Mouse (Mus musculus) CH12.LX (cell line): ENCODE measurements at regions not wholly inside any gene's neighbourhood (a gene's known extent, or its start where the extent isn't known, plus 50 kb on each side); places are given as distances from the start of the nearest gene placed in this dataset.

ENCODE experiments used
- DNase-seq: peaks from one replicate; pipeline ENCODE4 v3.0.0-alpha.2; 2013; ENCODE audit errors: extremely low read depth
- H3K27ac ChIP-seq: 2 replicates; pipeline ENCODE4 v1.5.1; 2012; ENCODE audit warnings: low read depth, mild to moderate bottlenecking, control low read depth, moderate library complexity; ENCODE audit not compliant: insufficient read depth
- H3K27me3 ChIP-seq: replicated peaks from 2 replicates; pipeline ENCODE3; 2012; ENCODE audit warnings: inconsistent platforms
- H3K36me3 ChIP-seq, 2 experiments: replicated peaks in 1 of 2; 2 replicates each; pipeline versions ENCODE3 to v1.6.1; 2012; ENCODE audit warnings: inconsistent platforms in 1 of 2, low read length in 1 of 2, mild to moderate bottlenecking in 1 of 2, mixed read lengths in 1 of 2, moderate library complexity in 1 of 2; ENCODE audit not compliant: control insufficient read depth in 1 of 2, insufficient read depth in 1 of 2
- H3K4me1 ChIP-seq, 2 experiments: 2 replicates each; pipeline ENCODE4 v1.6.1; 2012; ENCODE audit warnings: inconsistent platforms in 1 of 2, moderate library complexity in 1 of 2; ENCODE audit not compliant: insufficient read depth in 2 of 2, control insufficient read depth in 1 of 2
- H3K4me2 ChIP-seq: 2 replicates; pipeline ENCODE4 v1.6.1; 2012; ENCODE audit warnings: low read depth, mild to moderate bottlenecking, control low read depth; ENCODE audit not compliant: poor library complexity, insufficient read depth, severe bottlenecking
- H3K4me3 ChIP-seq, 3 experiments: fragments of 150-350 bp in 1 of 3; sonication (generic) in 1 of 3; replicated peaks in 1 of 3; 2 replicates each; pipeline versions ENCODE3 to v1.5.1; 2011 to 2012; ENCODE audit warnings: low read depth in 2 of 3, low read length in 2 of 3, mild to moderate bottlenecking in 2 of 3, moderate library complexity in 2 of 3, control low read depth in 1 of 3, improper control_type of control experiment in 1 of 3, inconsistent platforms in 1 of 3, mixed read lengths in 1 of 3; ENCODE audit not compliant: poor library complexity in 1 of 3
- H3K79me2 ChIP-seq: replicated peaks from 2 replicates; pipeline ENCODE4 v1.6.1; 2012; ENCODE audit warnings: mild to moderate bottlenecking, moderate library complexity; ENCODE audit not compliant: control insufficient read depth, poor library complexity, insufficient read depth, severe bottlenecking; ENCODE audit errors: extremely low read depth
- H3K9ac ChIP-seq: 2 replicates; pipeline ENCODE4 v1.6.1; 2012; ENCODE audit warnings: low read depth, mild to moderate bottlenecking, control low read depth, moderate library complexity; ENCODE audit not compliant: insufficient read depth
- H3K9me3 ChIP-seq: replicated peaks from 2 replicates; pipeline ENCODE3; 2012; ENCODE audit warnings: low read length, inconsistent platforms, mixed read lengths
- BHLHE40 ChIP-seq: IDR thresholded peaks from 2 replicates; pipeline ENCODE4 v1.6.1; 2011; ENCODE audit warnings: mild to moderate bottlenecking, low read depth, low read length, improper control_type of control experiment
- CHD1 ChIP-seq: IDR thresholded peaks from 2 replicates; pipeline ENCODE4 v1.6.1; 2012; ENCODE audit warnings: low read depth, low read length, improper control_type of control experiment, inconsistent platforms
- CTCF ChIP-seq, 2 experiments: IDR thresholded peaks in 1 of 2; conservative IDR thresholded peaks in 1 of 2; 2 replicates each; pipeline ENCODE4 v1.5.1; 2011 to 2012; ENCODE audit warnings: low read depth in 2 of 2, low read length in 2 of 2, improper control_type of control experiment in 1 of 2, inconsistent platforms in 1 of 2, mild to moderate bottlenecking in 1 of 2, moderate library complexity in 1 of 2
- ETS1 ChIP-seq: conservative IDR thresholded peaks from 2 replicates; pipeline ENCODE4 v1.6.1; 2012; ENCODE audit warnings: low read depth, mild to moderate bottlenecking, inconsistent platforms, low read length, improper control_type of control experiment, moderate library complexity
- GABPA ChIP-seq: IDR thresholded peaks from 2 replicates; pipeline ENCODE4 v1.6.1; 2012; ENCODE audit warnings: low read depth, low read length, improper control_type of control experiment, inconsistent platforms; ENCODE audit not compliant: insufficient replicate concordance
- HCFC1 ChIP-seq: IDR thresholded peaks from 2 replicates; pipeline ENCODE4 v1.6.1; 2012; ENCODE audit warnings: low read depth, mild to moderate bottlenecking, inconsistent platforms, low read length, improper control_type of control experiment
- IRF4 ChIP-seq: IDR thresholded peaks from 2 replicates; pipeline ENCODE4 v1.6.1; 2014; ENCODE audit warnings: low read depth, mild to moderate bottlenecking, inconsistent platforms, low read length, improper control_type of control experiment
- JUND ChIP-seq: conservative IDR thresholded peaks from 2 replicates; pipeline ENCODE4 v1.6.1; 2011; ENCODE audit warnings: low read depth, low read length, improper control_type of control experiment
- MAX ChIP-seq: IDR thresholded peaks from 2 replicates; pipeline ENCODE4 v1.6.1; 2011; ENCODE audit warnings: low read length, improper control_type of control experiment
- NRF1 ChIP-seq: IDR thresholded peaks from 2 replicates; pipeline ENCODE4 v1.6.1; 2014; ENCODE audit warnings: low read depth, mild to moderate bottlenecking, inconsistent platforms, low read length, improper control_type of control experiment, moderate library complexity
- PAX5 ChIP-seq: IDR thresholded peaks from 2 replicates; pipeline ENCODE4 v1.6.1; 2012; ENCODE audit warnings: low read length, inconsistent platforms, mixed read lengths
- RAD21 ChIP-seq: IDR thresholded peaks from 2 replicates; pipeline ENCODE4 v1.6.1; 2011; ENCODE audit warnings: low read depth, mild to moderate bottlenecking, low read length, improper control_type of control experiment, moderate library complexity
- SIN3A ChIP-seq: IDR thresholded peaks from 2 replicates; pipeline ENCODE4 v1.6.1; 2012; ENCODE audit warnings: low read length, improper control_type of control experiment, inconsistent platforms
- SMC3 ChIP-seq: IDR thresholded peaks from 2 replicates; pipeline ENCODE4 v1.6.1; 2011; ENCODE audit warnings: low read depth, low read length, improper control_type of control experiment
- TCF12 ChIP-seq: IDR thresholded peaks from 2 replicates; pipeline ENCODE4 v1.6.1; 2014; ENCODE audit warnings: low read depth, mild to moderate bottlenecking, inconsistent platforms, low read length, improper control_type of control experiment
- USF1 ChIP-seq: IDR thresholded peaks from 2 replicates; pipeline ENCODE4 v1.6.1; 2014; ENCODE audit warnings: low read depth, mild to moderate bottlenecking, inconsistent platforms, low read length, improper control_type of control experiment
- ZC3H11A ChIP-seq: IDR thresholded peaks from 2 replicates; pipeline ENCODE4 v1.6.1; 2012; ENCODE audit warnings: low read depth, mild to moderate bottlenecking, inconsistent platforms, low read length, improper control_type of control experiment
- dilution Hi-C: fragments of 300-500 bp; cut with MboI; formaldehyde crosslinking; loops from 2 replicates; pipeline ENCODE4 v1.14.3; 2020; ENCODE audit warnings: low sequenced_read_pairs; ENCODE audit not compliant: extremely low pct_unique_long_range_greater_than_20kb, extremely low pct_ligation_motif_present
- in situ Hi-C: fragments of 300-500 bp; cut with MboI; formaldehyde crosslinking; loops from 3 replicates; pipeline ENCODE4 v1.14.3; 2019; ENCODE audit warnings: low sequenced_read_pairs, low pct_ligation_motif_present, low pct_unique_long_range_greater_than_20kb, mixed read lengths

DNA sequence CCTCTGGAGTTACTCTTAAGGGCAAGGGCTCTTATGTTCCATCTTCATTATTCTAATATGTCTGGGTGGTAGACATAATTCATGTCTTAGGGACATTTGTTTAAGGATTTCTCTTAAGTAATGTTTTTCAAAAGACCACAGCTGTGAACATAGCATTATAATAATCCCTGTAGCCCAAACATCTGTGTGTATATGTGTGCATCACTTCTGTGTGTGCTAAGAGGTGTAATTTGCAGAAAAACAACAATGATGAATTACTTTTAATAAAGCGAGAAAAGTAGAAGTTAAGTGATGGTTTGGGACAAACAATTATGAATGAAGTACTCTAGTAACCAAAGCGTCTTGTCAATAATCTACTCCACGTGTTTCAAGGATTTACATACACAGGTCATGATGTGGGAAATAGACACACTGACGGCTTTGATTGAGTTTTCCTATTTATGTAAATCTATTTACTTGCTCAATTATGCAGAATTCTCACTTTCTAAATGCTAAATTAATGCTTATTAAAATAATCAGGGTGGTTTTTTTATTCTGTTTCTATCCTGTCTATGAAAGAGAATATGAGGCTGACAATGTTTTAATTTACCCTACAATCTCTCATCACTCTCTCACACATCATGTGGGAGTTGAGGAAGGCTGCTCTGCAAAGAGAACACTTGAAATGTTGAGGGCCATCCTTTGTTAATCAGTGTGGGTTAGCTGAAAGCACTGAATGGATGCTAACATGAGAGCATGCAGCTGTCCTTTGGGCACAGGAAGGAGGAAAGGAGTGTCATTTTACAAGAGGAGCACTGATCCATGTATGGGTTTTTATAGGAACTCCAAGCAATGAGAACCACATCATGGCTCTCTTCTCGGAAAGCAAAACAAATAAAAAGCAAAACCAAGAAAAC, 477.8 kb upstream of the Slc8a1 start:
- Histone ChIP-seq H3K9ac (no peak overlapping the region), H3K27ac (no peak overlapping the region), H3K9me3 (peaks cover 17% of the 10 kb centered on the region), H3K4me2 (no peak overlapping the region), H3K4me1 (no peaks in the 10 kb centered on the region), H3K79me2 (no peaks in the 10 kb centered on the region), H3K36me3 (no peaks in the 10 kb centered on the region), H3K4me3 (no peak overlapping the region), H3K27me3 (no peaks in the 10 kb centered on the region)
- dilution Hi-C loops: no loop called here
- no peak for TF ChIP-seq SMC3
- no peak for TF ChIP-seq TCF12
- TF ChIP-seq IRF4: no peak
- TF ChIP-seq JUND: no peak
- TF ChIP-seq ETS1: no peak
- TF ChIP-seq CTCF (conservative IDR thresholded peaks at IDR 0.05 in 1 of 2, IDR thresholded peaks at IDR 0.05 in 1 of 2; ENCODE audit: low read depth in 2 of 2, low read length in 2 of 2): no peak
- TF ChIP-seq BHLHE40: no peak
- no peak for TF ChIP-seq HCFC1
- TF ChIP-seq USF1: no peak
- no peak for TF ChIP-seq SIN3A
- no peak for TF ChIP-seq MAX
- TF ChIP-seq PAX5: no peak
- no peak for TF ChIP-seq GABPA
- TF ChIP-seq NRF1: no peak
- no peak for DNase-seq
- in situ Hi-C loops: no loop called here

DNA sequence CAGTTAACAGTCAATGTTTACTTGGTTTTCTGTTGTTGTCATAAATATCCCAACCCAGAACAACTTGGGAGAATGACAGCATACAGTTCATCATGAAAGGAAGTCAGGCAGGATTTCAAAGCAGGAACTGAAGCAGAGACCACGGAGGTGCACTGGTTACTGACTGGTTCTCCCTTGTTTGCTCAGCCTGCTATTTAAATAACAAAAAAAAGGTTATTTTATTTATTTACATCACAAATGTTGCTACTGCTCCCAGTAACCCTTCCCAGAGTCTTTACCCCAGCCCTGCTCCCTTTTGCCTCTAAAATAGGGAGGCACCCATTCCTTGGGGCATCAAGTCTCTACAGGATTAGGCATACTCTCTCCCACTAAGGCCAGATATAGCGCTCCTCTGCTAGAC, 461.8 kb upstream of the Slc8a1 start:
- Histone ChIP-seq H3K9ac (no peak overlapping the region), H3K4me3 (no peak overlapping the region), H3K9me3 (peaks cover 24% of the 10 kb centered on the region), H3K27me3 (no peaks in the 10 kb centered on the region), H3K36me3 (no peaks in the 10 kb centered on the region), H3K27ac (no peak overlapping the region), H3K79me2 (no peaks in the 10 kb centered on the region), H3K4me2 (no peak overlapping the region), H3K4me1 (no peaks in the 10 kb centered on the region)
- TF ChIP-seq JUND (no peak), CHD1 (no peak), GABPA (no peak), BHLHE40 (no peak), RAD21 (no peak), ZC3H11A (no peak)
- in situ Hi-C loops: no loop called here
- dilution Hi-C loops: no loop called here
- no peak for DNase-seq
